Mouse (Mus musculus) bone marrow macrophage, adult 2 months (primary cell): ENCODE data around the gene Trim8. TPM values are rescaled to one million over a fixed set of nuclear protein-coding genes. Genes with fewer than 3 reads are reported as not detected.

Source experiments
- H3K27ac ChIP-seq: 2 replicates; pipeline ENCODE4 v1.5.1; 2012; ENCODE audit warnings: low read depth, low read length; ENCODE audit not compliant: insufficient read depth
- H3K4me1 ChIP-seq: 2 replicates; pipeline ENCODE4 v1.6.1; 2012; ENCODE audit warnings: low read length; ENCODE audit not compliant: control insufficient read depth, insufficient read depth
- H3K4me3 ChIP-seq: 2 replicates; pipeline ENCODE4 v1.5.1; 2012; ENCODE audit warnings: mild to moderate bottlenecking, low read length, moderate library complexity; ENCODE audit not compliant: insufficient read depth
- CTCF ChIP-seq: IDR thresholded peaks from 2 replicates; pipeline ENCODE4 v1.5.1; 2012; ENCODE audit warnings: low read depth, mild to moderate bottlenecking, low read length, moderate library complexity
- POLR2A ChIP-seq: IDR thresholded peaks from 2 replicates; pipeline ENCODE4 v1.6.1; 2012; ENCODE audit warnings: mild to moderate bottlenecking, low read depth, low read length, borderline replicate concordance
- polyA plus RNA-seq: library from polyadenylated mRNA; stranded (reverse); fragments of >200 nt; gene quantifications from 2 replicates; pipeline ENCODE4 v1.2.4, GENCODE M21; 2012; ENCODE audit not compliant: missing spikeins, insufficient read depth, insufficient read length

Trim8 gene
- polyA plus RNA-seq, 1 experiment: 69.0 TPM

- no peak for TF ChIP-seq CTCF
- TF ChIP-seq POLR2A: no peak
- Histone ChIP-seq H3K4me1 (peaks cover 30% of the 10 kb centered on the region), H3K27ac (no peak overlapping the region), H3K4me3 (no peak overlapping the region)
Measured at GRCm38 (mm10) chr19:46459889-46460288, 41.6 kb upstream of the Trim8 start.

GRCm38 (mm10) chr19:46462574-46462973 is 38.9 kb upstream of the Trim8 start:
- Histone ChIP-seq H3K27ac (no peak overlapping the region), H3K4me3 (no peak overlapping the region), H3K4me1 (peaks cover 34% of the 10 kb centered on the region)
- TF ChIP-seq POLR2A (no peak), CTCF (no peak)

DNA sequence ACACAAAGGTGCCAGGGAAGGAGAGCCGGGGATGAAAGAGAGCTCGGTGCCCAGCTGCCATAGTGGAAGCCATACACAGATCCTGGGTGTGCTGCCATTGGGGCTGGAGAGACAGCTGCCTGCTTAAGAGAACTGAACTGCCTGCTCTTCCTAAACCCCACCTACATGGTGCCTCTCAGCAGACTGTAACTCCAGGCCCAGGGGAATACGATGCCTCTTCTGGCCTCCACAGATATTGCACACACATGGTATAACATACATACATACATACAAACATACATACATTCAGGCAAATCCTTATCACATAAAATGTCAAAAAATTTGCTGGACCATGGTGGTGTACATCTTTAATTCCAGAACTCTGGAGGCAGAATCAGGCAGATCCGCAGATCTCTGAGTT is 38.1 kb upstream of the Trim8 start:
- no peak for TF ChIP-seq POLR2A
- TF ChIP-seq CTCF: no peak
- H3K4me1 ChIP-seq: peaks cover 38% of the 10 kb centered on the region
- no peak overlapping the region for H3K4me3 ChIP-seq
- H3K27ac ChIP-seq: no peak overlapping the region

- TF ChIP-seq CTCF (no peak), POLR2A (no peak)
- Histone ChIP-seq H3K4me3 (no peak overlapping the region), H3K27ac (no peak overlapping the region), H3K4me1 (peaks cover 26% of the 10 kb centered on the region)
Measured at GRCm38 (mm10) chr19:46466160-46466559, 35.3 kb upstream of the Trim8 start.

DNA sequence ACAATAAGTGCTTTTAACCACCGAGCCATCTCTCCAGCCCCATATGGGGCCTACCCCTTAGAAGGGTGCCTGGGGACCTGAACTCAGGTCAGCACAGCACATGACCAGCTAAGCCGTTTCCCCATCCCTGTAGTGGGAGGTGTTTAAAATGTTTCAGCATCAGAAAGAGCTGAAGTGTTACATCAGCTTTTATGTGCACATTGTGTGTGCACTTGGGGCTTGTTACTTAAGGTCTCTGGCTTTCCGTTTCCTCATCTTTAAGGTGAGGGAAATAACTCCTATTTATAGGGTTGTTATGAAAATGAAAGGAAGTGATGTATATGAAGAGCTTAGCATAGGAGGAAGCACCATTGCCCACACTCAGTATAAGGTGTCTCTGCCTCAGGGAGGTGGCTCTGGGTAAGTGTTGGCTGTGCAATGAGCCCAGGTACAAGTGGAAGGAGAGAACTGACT is 34.4 kb upstream of the Trim8 start:
- Histone ChIP-seq H3K4me3 (no peak overlapping the region), H3K4me1 (peaks cover 34% of the 10 kb centered on the region), H3K27ac (no peak overlapping the region)
- TF ChIP-seq POLR2A: no peak
- no peak for TF ChIP-seq CTCF

GRCm38 (mm10) chr19:46470364-46471240 is 30.9 kb upstream of the Trim8 start:
- Histone ChIP-seq H3K4me1 (peaks cover 32% of the 10 kb centered on the region), H3K4me3 (no peak overlapping the region), H3K27ac (no peak overlapping the region)
- TF ChIP-seq POLR2A: no peak
- TF ChIP-seq CTCF: no peak

- H3K4me1 ChIP-seq: peaks cover 32% of the 10 kb centered on the region
- no peak overlapping the region for H3K4me3 ChIP-seq
- TF ChIP-seq CTCF (no peak), POLR2A (no peak)
- H3K27ac ChIP-seq: no peak overlapping the region
Measured at GRCm38 (mm10) chr19:46471324-46472093, 30.0 kb upstream of the Trim8 start.

GRCm38 (mm10) chr19:46477432-46477845 is 24.1 kb upstream of the Trim8 start:
- Histone ChIP-seq H3K27ac (peak overlapping the region; percentile 85), H3K4me1 (peaks cover 48% of the 10 kb centered on the region), H3K4me3 (no peak overlapping the region)
- TF ChIP-seq CTCF: no peak
- no peak for TF ChIP-seq POLR2A

- Histone ChIP-seq H3K4me3 (peak overlapping the region; percentile 6; the same call in 1 of the 2 replicates), H3K27ac (peak overlapping the region; percentile 85), H3K4me1 (peaks cover 56% of the 10 kb centered on the region)
- TF ChIP-seq POLR2A: no peak
- TF ChIP-seq CTCF: no peak
Measured at GRCm38 (mm10) chr19:46478242-46478641, 23.3 kb upstream of the Trim8 start.

DNA sequence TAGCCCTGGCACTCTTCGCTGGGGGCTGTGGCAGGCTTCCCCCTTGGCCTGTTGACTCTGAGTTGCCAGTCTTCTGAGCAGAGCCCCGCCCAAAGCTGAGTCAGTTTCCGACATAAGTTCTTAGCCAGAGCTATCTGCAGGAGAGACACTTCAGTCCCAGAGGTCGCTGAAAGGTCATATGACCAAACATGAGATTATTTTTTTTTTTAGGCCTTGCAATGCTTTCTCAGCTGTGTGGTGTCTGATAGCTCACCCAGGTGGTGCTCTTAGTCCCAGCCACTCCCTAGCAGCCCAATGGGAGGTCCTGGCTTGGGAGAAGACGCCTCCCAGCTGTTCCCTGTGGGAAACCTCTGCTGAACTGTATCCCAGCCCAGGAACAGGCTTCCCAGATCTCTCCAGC is 22.7 kb upstream of the Trim8 start:
- H3K4me3 ChIP-seq: peak overlapping the region; percentile 6; the same call in 1 of the 2 replicates
- H3K4me1 ChIP-seq: peaks cover 61% of the 10 kb centered on the region
- peak overlapping the region; percentile 85 for H3K27ac ChIP-seq
- no peak for TF ChIP-seq POLR2A
- TF ChIP-seq CTCF: no peak
